Mouse (Mus musculus): ENCODE measurements around the gene Gm5294.

GRCm38 (mm10) chr5:138851296-138851780, 31.5 kb downstream of the Gm5294 start:
- TF ChIP-seq CTCF (IDR thresholded peaks at IDR 0.05; ENCODE audit: low read depth, low read length) (no peak), POLR2A (IDR thresholded peaks at IDR 0.05; ENCODE audit: insufficient read depth, low read length) (no peak)
